Mouse (Mus musculus): ENCODE results near the gene Il18.

- TF ChIP-seq POLR2A (IDR thresholded peaks at IDR 0.05; ENCODE audit: extremely low read depth, insufficient read depth, low read length): no peak
- no peak for TF ChIP-seq CTCF (IDR thresholded peaks at IDR 0.05; ENCODE audit: extremely low read depth, insufficient read depth, low read length)
Observed at GRCm38 (mm10) chr9:50537295-50537694, 17.3 kb upstream of the Il18 start.

Data from cortical plate, adult 2 months (tissue).